Mouse (Mus musculus) induced T-regulatory cell, adult 2 months (primary cell): ENCODE results near the gene Pdk1.

Experiments
- DNase-seq: peaks from one replicate; pipeline ENCODE4 v3.0.0-alpha.2; 2012; ENCODE audit warnings: low read depth

The Pdk1 gene

DNA sequence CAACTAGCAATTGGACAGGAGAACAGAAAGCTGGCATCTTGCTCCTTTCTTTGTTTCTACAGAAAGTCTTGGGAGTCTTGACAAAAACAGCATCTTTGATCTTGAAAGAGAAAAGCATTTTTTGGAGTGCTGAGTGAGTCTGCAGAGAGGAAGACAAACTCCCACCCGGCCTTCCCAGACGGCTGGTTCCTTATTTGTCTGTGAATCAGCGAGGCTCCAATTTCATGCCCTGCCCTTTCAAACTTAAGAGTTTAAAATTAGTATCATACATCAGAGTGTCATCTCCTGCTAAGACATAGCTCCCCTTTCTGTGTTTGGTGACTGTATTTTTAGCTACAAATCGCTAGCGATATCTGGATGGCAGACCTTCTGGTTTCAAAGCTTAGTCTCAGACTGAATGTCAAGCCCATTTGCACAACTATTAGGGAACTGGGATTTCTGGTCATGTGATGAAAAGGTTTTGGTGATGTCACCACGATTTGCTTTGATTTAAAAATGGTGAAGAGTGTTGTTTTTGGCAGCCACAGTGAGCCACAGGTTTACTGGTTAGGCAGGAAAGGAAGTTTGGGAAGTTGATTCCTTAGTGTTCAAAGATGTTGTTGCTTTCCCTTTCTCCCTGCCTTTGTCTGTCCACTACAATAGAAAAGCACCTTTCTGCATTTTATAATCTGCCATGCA is 65.8 kb downstream of the Pdk1 start:
- no peak for DNase-seq

DNA sequence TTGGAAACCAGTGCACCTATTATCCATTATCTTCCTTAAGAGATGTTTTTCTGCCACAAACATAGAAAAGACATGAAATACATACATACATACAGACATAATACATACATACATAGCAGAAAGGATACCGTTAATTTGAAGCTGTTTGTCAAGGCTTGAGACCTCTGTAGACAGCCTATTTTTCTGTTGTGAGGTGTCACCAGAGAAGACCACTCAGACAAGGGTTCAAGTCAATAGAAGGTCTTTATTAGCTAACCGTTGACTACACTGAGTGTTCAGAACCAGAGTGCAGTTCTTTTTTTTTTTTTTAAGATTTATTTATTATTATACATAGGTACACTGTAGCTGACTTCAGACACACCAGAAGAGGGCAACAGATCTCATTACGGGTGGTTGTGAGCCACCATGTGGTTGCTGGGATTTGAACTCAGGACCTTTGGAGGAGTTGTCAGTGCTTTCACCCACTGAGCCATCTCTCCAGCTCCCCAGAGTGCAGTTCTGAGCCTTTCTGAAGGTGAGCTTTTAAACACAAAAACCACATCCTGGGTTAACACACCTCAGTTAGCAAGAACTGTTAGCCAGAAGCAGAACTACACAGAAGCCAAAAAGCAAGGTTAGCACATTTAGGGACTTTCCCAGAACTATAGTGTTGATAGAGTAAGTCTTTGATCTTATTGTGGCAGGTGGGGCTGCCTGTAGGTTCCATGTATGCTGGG is 68.1 kb downstream of the Pdk1 start:
- DNase-seq, result peak; percentile 96

DNA sequence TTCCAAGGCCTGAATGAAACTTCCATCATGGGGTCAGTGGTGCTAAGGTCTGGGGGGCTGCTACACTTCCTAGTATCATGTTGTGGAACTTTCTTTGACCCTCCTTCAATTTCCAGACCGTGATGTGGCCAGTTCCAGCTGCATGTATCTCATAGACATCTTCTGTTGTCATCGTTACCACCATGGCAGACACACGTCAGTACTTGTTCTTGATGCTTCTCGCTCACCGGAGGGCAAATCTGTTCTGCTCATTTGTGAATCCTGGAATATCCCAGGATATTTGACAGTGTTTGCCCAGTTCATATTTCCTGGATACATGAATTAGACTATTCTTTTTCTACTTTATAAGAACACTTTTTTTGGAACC is 68.7 kb downstream of the Pdk1 start:
- no peak for DNase-seq

DNA sequence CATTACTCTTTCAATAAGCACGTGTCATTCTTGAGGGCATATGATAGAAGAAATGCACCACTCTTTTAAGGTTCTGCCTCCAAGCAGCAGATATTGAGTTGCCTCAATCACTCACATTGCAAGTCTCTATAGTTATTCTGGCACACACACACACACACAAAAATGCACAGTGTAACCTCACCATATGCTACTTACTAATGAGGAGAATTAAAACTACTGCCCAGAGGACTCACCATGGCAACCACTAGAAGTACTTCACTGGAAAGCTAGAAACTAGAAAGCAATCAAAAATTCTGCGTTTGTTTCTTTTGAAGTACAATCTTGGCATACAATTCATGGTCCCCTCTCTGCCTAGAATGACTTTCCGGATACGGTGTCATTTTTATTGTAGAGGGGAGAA is 78.2 kb downstream of the Pdk1 start:
- no peak for DNase-seq
